Mouse (Mus musculus) gastrocnemius, postnatal 4 days (tissue): Measurements from ENCODE around the gene Slc45a1. TPM values are rescaled to one million over a fixed set of nuclear protein-coding genes. Genes with fewer than 3 reads are reported as not detected.

Experiments used
- DNase-seq, 2 experiments: peaks; one replicate each; pipeline ENCODE4 v3.0.0; 2021 to 2022; ENCODE audit warnings: low spot score in 2 of 2, mixed read lengths in 2 of 2
- total RNA-seq, 2 experiments: library from RNA; stranded (reverse); gene quantifications; 2 replicates each; pipeline ENCODE4 v1.2.3; 2021

The Slc45a1 gene
- total RNA-seq, 2 experiments from 2014 or later: not detected

- DNase-seq: no peak
These were observed 9.9 kb upstream of the Slc45a1 start for GRCm38 (mm10) chr4:150661886-150662285.

- no peak for DNase-seq
These were observed 8.1 kb upstream of the Slc45a1 start for GRCm38 (mm10) chr4:150659926-150660610.

GRCm38 (mm10) chr4:150656504-150656903 lies 4.5 kb upstream of the Slc45a1 start:
- no peak for DNase-seq

GRCm38 (mm10) chr4:150655989-150656388 lies 4.0 kb upstream of the Slc45a1 start:
- DNase-seq: peak; percentile 81 to 83

GRCm38 (mm10) chr4:150653072-150653599 lies 1.2 kb upstream of the Slc45a1 start:
- DNase-seq: no peak

- DNase-seq: no peak
These were observed 2.6 kb downstream of the Slc45a1 start for GRCm38 (mm10) chr4:150649327-150649726.

GRCm38 (mm10) chr4:150644299-150644698 lies 7.7 kb downstream of the Slc45a1 start:
- DNase-seq: no peak

- DNase-seq: no peak
These were observed 15.3 kb downstream of the Slc45a1 start for GRCm38 (mm10) chr4:150636635-150637034.

GRCm38 (mm10) chr4:150635568-150635967 lies 16.4 kb downstream of the Slc45a1 start:
- DNase-seq: no peak

GRCm38 (mm10) chr4:150629266-150629665 lies 22.7 kb downstream of the Slc45a1 start:
- no peak for DNase-seq

- peak in 1 of 2 experiments; percentile 52 for DNase-seq
These were observed 25.8 kb downstream of the Slc45a1 start for GRCm38 (mm10) chr4:150625951-150626732.

GRCm38 (mm10) chr4:150625425-150625824 lies 26.5 kb downstream of the Slc45a1 start:
- DNase-seq: peak in 1 of 2 experiments; percentile 70

GRCm38 (mm10) chr4:150624933-150625332 lies 27.0 kb downstream of the Slc45a1 start:
- DNase-seq: no peak

GRCm38 (mm10) chr4:150624214-150624823 lies 27.7 kb downstream of the Slc45a1 start:
- no peak for DNase-seq

GRCm38 (mm10) chr4:150622641-150623040 lies 29.3 kb downstream of the Slc45a1 start:
- no peak for DNase-seq

- DNase-seq: no peak
These were observed 33.0 kb downstream of the Slc45a1 start for GRCm38 (mm10) chr4:150619011-150619410.

- DNase-seq: no peak
These were observed 35.1 kb downstream of the Slc45a1 start for GRCm38 (mm10) chr4:150616841-150617240.

- DNase-seq: peak in 1 of 2 experiments; percentile 49
These were observed 35.9 kb downstream of the Slc45a1 start for GRCm38 (mm10) chr4:150616029-150616420.

- DNase-seq: no peak
These were observed 36.5 kb downstream of the Slc45a1 start for GRCm38 (mm10) chr4:150615251-150616028.

GRCm38 (mm10) chr4:150613715-150614114 lies 38.3 kb downstream of the Slc45a1 start:
- no peak for DNase-seq

- DNase-seq: no peak
These were observed 43.3 kb downstream of the Slc45a1 start for GRCm38 (mm10) chr4:150608670-150609069.
